Mouse (Mus musculus) ES-E14 (cell line): ENCODE results near the gene Tubb1. TPM values are rescaled to one million over a fixed set of nuclear protein-coding genes. Genes with fewer than 3 reads are reported as not detected.
A peak's percentile ranks its signal among the peaks of the same experiment; 100 is the strongest.

ENCODE experiments used
- DNase-seq: peaks from one replicate; pipeline ENCODE4 v3.0.0-alpha.2; 2013; ENCODE audit warnings: low read depth, low spot score
- H3K27ac ChIP-seq: 2 replicates; pipeline ENCODE4 v1.5.1; 2012; ENCODE audit warnings: low read depth, mild to moderate bottlenecking, low read length, moderate library complexity, mixed read lengths; ENCODE audit not compliant: poor library complexity, insufficient read depth, severe bottlenecking
- H3K36me3 ChIP-seq: 2 replicates; pipeline ENCODE4 v1.6.1; 2012; ENCODE audit warnings: mild to moderate bottlenecking, low read length, moderate library complexity, mixed read lengths; ENCODE audit not compliant: control insufficient read depth, poor library complexity, insufficient read depth, severe bottlenecking
- H3K4me1 ChIP-seq, 2 experiments: fragments of 150-350 bp in 1 of 2; sonication (generic) in 1 of 2; 2 replicates each; pipeline ENCODE4 v1.6.1; 2012; ENCODE audit warnings: low read length in 2 of 2, mild to moderate bottlenecking in 1 of 2, mixed read lengths in 1 of 2; ENCODE audit not compliant: control insufficient read depth in 2 of 2, insufficient read depth in 2 of 2, poor library complexity in 1 of 2
- H3K4me3 ChIP-seq, 2 experiments: fragments of 150-350 bp in 1 of 2; sonication (generic) in 1 of 2; 2 replicates each; pipeline ENCODE4 v1.5.1; 2012; ENCODE audit warnings: low read length in 2 of 2, low read depth in 1 of 2, mild to moderate bottlenecking in 1 of 2, mixed read lengths in 1 of 2; ENCODE audit not compliant: insufficient read depth in 1 of 2, poor library complexity in 1 of 2, severe bottlenecking in 1 of 2
- H3K9ac ChIP-seq: 2 replicates; pipeline ENCODE4 v1.6.1; 2012; ENCODE audit warnings: low read depth, mild to moderate bottlenecking, low read length, mixed read lengths; ENCODE audit not compliant: poor library complexity, insufficient read depth, severe bottlenecking
- H3K9me3 ChIP-seq: fragments of 150-350 bp; sonication (generic); 2 replicates; pipeline ENCODE4 v1.6.1; 2012; ENCODE audit warnings: low read depth, mild to moderate bottlenecking, low read length; ENCODE audit not compliant: control insufficient read depth, insufficient read depth
- CHD2 ChIP-seq: IDR thresholded peaks from 2 replicates; pipeline ENCODE4 v1.6.1; 2014; ENCODE audit warnings: mild to moderate bottlenecking, low read depth, low read length, inconsistent platforms
- HCFC1 ChIP-seq: IDR thresholded peaks from 2 replicates; pipeline ENCODE4 v1.6.1; 2012; ENCODE audit warnings: low read length, inconsistent platforms, borderline replicate concordance; ENCODE audit not compliant: insufficient read depth
- MAFK ChIP-seq: IDR thresholded peaks from 2 replicates; pipeline ENCODE4 v1.6.1; 2014; ENCODE audit warnings: mild to moderate bottlenecking, low read depth, low read length, inconsistent platforms; ENCODE audit not compliant: insufficient read depth
- ZC3H11A ChIP-seq: IDR thresholded peaks from 2 replicates; pipeline ENCODE4 v1.6.1; 2012; ENCODE audit warnings: low read depth, mild to moderate bottlenecking, inconsistent platforms, low read length, borderline replicate concordance
- ZNF384 ChIP-seq: IDR thresholded peaks from 2 replicates; pipeline ENCODE4 v1.6.1; 2012; ENCODE audit warnings: low read depth, low read length, inconsistent platforms
- in situ Hi-C, 2 experiments: fragments of 600-800 bp; cut with MboI; formaldehyde crosslinking; loops; one replicate each; pipeline ENCODE4 v1.15.1; 2025; ENCODE audit warnings: low sequenced_read_pairs in 2 of 2, inconsistent platforms in 1 of 2; ENCODE audit not compliant: unreplicated experiment in 2 of 2
- total RNA-seq: library from RNA; depleted of rRNA; stranded (reverse); fragments of 300-350 nt; gene quantifications from 2 replicates; pipeline ENCODE4 v1.2.3, GENCODE M21; 2012

The Tubb1 gene
- total RNA-seq, 1 experiment = 0.18 TPM

DNA sequence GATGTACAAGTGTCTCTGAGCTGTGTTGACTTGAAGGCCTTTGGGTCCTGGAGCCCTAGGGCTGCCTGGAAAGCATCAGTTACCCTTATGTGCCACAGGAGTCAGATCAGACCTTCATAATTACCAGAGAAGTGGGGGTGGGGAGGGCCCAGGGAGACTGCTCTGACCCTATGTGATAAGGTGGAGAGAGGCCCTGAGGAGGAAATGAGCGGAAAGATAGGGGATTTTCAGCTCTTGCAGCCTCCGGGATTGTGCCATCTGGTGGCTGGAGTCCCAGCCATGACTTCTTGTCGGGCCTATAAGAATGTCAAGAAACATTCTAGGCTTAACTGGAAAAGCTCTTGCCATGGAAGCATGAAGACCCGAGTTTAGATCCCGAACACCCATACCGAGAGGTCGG lies 3.2 kb downstream of the Tubb1 start:
- H3K4me3 ChIP-seq = no peak overlapping the region
- no peaks in the 10 kb centered on the region for H3K4me1 ChIP-seq
- in situ Hi-C loops = no loop called here
- no peak for DNase-seq
- H3K27ac ChIP-seq = no peak overlapping the region
- no peak overlapping the region for H3K9ac ChIP-seq
- H3K36me3 ChIP-seq = no peaks in the 10 kb centered on the region
- H3K9me3 ChIP-seq = no peaks in the 10 kb centered on the region
- no peak for TF ChIP-seq HCFC1
- TF ChIP-seq MAFK = no peak
- 0 out of 2 replicates have a peak, but pooled peaks have one; percentile 19 for TF ChIP-seq ZC3H11A

DNA sequence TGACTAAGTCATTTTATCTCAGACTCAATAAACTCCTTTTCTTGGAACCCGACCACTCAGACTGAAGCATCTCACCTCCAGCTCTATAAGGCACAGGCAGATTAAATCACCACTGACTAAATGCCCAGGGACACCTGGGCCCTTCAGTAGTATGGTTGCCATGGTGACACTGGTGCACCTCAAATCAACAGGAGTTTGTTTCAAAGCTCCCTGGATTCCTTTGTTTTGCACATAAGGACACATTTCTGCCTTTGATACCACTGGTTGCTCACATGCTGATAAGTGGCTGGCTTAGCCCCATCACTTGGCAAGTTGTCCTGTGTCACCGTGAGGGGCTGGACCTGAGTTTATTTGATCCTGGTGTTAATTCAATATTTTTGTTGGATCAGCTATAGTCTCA lies 8.9 kb downstream of the Tubb1 start:
- in situ Hi-C loops = no loop called here
- Histone ChIP-seq H3K27ac (no peak overlapping the region), H3K9me3 (no peaks in the 10 kb centered on the region; the same call in 1 of the 2 replicates), H3K36me3 (peaks cover 17% of the 10 kb centered on the region), H3K4me1 (peaks cover 0 to 5% of the 10 kb centered on the region in 2 experiments; a peak in 2 of 4 replicates), H3K4me3 (no peak overlapping the region), H3K9ac (no peak overlapping the region)
- no peak for DNase-seq
- TF ChIP-seq ZNF384 (no peak), ZC3H11A (no peak), MAFK (no peak), HCFC1 (no peak), CHD2 (no peak)

DNA sequence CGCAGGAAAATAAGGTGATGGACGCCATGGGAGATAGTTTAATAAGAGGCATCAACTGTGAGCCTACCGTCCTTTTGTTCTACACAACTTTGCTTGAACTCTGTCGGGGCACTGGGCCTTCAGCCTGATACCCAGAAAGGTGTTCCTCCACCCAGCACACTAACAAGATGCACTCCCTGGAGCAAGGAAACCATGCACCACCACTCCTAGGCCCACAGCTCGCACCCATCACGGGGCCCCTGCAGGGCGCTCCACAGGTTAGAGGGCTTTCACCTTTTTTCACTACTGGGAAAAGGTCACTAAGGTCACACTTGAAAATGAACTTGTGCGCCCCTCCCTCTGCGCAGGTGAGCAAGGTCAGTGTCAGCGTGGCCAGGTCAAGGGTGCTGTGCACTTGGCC lies 12.9 kb downstream of the Tubb1 start:
- peak overlapping the region; percentile 86 for H3K27ac ChIP-seq
- in situ Hi-C loops = no loop called here

DNA sequence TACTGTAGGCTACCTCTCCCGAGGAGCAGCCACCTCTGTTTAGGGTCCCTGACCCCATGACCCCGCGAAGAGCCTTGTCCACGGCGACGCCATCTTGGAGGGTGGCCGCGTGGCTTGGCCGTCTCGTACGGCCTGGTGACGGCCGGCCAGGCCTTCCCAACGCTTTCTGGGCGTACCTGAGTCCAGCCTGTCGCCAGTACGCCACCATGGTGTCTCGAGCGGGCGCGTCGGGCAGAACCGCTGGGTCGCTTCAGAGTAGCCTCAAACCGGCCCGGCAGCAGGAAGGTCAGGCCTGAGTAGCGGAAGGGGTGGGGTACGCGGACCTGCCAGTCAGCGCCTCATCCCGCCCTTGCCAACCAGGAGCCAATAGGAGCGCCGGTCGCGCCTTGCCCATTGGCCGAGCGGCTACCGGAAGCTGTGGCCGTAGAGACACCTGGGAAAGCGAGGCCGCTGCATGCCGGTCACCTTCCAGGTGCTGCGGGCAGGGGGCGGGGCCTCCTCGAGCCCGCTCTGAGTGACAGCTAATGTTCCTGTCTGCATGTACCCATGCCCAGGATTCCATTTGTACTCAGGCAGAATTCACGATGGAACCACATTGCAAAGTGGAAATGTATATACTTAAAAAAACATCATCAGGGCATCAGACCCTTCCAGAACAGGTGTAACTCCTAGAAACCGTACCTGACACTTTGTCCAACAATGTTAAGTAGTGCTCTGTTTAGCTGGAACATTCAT lies 13.5 kb downstream of the Tubb1 start, which contains the start of gene Atp5e:
Gene Atp5e, minus strand, starts transcription at position 317 of the 735 bp plus-strand sequence.
- Histone ChIP-seq H3K9ac (peak within 1 kb of the TSS; percentile 97), H3K27ac (peak within 1 kb of the TSS; percentile 86), H3K9me3 (no peaks in the 10 kb centered on the region; the same call in 1 of the 2 replicates), H3K4me3 (peak within 1 kb of the TSS; percentile 94 to 99), H3K36me3 (peaks cover 32% of the 10 kb centered on the region), H3K4me1 (peaks cover 0 to 6% of the 10 kb centered on the region in 2 experiments; a peak in 2 of 4 replicates)
- DNase-seq = peak; percentile 86
- in situ Hi-C loops = no loop called here
- peak; percentile 82 for TF ChIP-seq HCFC1
- no peak for TF ChIP-seq ZC3H11A
- TF ChIP-seq ZNF384 = no peak
- no peak for TF ChIP-seq MAFK
- TF ChIP-seq CHD2 = peak; percentile 80

More for the DNA sequence above, 12.9 kb downstream of the Tubb1 start:
- peaks cover 31% of the 10 kb centered on the region for H3K36me3 ChIP-seq
- TF ChIP-seq ZNF384 = no peak
- TF ChIP-seq CHD2 = no peak
- TF ChIP-seq MAFK = no peak
- no peak for TF ChIP-seq HCFC1
- TF ChIP-seq ZC3H11A = no peak
- no peaks in the 10 kb centered on the region; the same call in 1 of the 2 replicates for H3K9me3 ChIP-seq
- H3K9ac ChIP-seq = peak overlapping the region; percentile 97
- DNase-seq = no peak
- H3K4me1 ChIP-seq = peaks cover 0 to 6% of the 10 kb centered on the region in 2 experiments; a peak in 2 of 4 replicates
- H3K4me3 ChIP-seq = peak overlapping the region; percentile 94 to 99
